Mouse (Mus musculus) adrenal gland, adult 18-20 months (tissue): ENCODE measurements around the gene Ston1. TPM values are rescaled to one million over a fixed set of nuclear protein-coding genes. Genes with fewer than 3 reads are reported as not detected.

Experiments used
- DNase-seq, 2 experiments: peaks; one replicate each; pipeline ENCODE4 v3.0.0; 2021 to 2022; ENCODE audit warnings: low spot score in 2 of 2
- long read RNA-seq, 2 experiments: library from polyadenylated mRNA; stranded (forward); transcript quantifications; one replicate each; pipeline ENCODE4 v2.0.0; 2021
- total RNA-seq, 2 experiments: library from RNA; stranded (reverse); gene quantifications; 1 replicate in 1 of 2; 2 replicates in 1 of 2; pipeline ENCODE4 v1.2.3; 2021

The Ston1 gene
- 10 to 100 TPM; 28.3 to 32.3 TPM for total RNA-seq
- long read RNA-seq, experiment 1, partial matches to known transcripts: 0 of 1 reads
- long read RNA-seq, experiment 1, other reads (novel, unspliced or antisense): 1 of 1 reads
- long read RNA-seq, experiment 2, partial matches to known transcripts: 1 of 2 reads
- long read RNA-seq, experiment 2, other reads (novel, unspliced or antisense): 1 of 2 reads

DNA sequence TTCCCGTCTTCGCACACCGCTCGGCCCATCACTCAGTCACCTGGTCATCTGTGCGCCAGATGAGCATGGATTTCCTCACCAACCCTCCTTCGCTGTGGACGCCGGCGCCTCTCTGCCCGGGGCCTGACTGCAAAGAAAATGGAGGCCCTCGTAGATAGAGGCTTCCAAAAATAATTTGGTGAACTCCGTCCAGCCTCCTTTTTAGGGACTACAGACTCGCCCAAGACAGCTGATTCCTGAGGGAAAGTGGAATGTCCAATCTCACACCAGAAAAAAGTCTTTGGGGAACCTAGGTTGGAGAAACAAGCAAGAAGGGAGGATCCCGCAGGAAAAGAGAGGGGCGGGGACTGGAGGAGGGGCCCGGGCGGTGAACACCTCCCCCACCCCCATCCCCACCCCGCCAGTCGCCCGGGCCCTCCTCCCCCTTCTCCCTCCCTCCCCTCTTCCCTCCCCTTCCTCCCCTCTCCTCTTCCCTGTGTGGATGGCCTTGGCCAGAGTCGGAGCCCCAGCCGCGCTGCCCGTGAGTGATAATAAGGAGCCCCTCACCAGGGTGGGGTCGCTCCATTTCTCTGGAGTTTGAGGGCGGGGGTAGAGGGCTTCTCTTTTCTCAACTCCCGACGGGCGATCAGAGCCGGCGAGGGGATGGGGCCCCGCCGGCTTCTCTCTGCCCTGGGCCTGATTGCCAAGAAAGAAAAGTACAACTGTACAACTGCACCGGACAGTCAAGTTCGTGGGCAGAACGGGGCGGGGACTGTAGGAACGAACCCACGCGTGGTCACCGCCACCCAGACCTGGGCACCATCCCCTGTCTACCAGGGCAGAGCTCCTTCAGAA, at the start of gene Ston1:
Gene Ston1 (plus strand): TSS at position 463 of the 834 bp plus-strand sequence.
- DNase-seq: peak; percentile 66 to 73

DNA sequence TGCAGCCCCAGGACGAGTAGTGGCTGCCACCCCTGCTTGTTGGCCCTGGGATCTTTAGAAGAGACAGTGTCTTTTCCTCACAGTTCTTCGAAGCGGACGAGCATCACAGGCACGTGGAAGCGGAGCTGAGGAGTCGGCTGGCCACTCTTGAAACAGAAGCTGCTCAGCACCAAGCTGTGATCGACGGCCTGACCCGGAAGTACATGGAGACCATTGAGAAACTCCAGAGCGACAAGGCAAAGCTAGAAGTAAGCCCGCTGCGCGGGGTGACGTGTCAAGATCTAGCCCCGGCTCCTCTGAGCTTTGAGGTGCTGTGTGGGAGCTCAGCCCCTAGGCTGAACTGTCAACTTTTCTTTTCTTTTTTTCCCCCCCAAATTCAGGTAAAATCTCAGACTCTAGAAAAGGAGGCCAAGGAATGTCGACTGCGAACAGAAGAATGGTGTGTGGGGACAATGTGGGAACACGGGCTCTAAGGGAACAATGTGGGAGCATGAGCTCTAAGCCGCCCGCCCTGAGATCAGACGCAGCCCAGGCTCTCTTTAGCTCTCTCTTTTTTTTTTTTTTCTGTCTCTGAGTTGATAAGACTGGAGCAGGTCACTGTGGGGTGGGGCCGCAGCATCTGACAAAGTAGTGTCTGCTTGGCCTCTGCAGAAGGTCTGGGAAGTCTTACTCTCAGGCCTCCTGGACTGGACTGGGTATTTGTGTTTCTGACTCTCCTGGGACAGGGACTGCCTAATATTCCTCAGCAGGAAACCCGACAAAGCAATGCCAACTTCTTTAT, 47.9 kb upstream of the Ston1 start:
- DNase-seq: no peak

DNA sequence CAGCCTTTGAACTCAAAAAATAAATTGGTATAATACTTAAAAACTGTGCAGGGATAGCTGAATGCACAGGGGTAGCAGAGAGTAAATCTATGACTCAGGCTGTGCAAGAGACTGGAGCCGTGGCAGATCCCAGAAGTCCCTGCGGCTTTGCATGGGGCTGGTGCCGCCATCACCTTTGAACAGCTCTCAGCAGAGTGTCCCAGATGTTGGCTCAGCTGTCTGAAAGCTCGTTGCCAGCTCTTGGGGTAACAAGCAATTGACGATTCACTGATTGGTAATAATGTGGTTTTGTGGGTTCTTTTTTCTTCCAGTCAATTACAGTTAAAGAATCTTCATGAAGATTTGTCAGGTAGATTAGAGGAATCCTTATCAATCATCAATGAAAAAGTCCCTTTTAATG, 47.1 kb upstream of the Ston1 start:
- DNase-seq: no peak

DNA sequence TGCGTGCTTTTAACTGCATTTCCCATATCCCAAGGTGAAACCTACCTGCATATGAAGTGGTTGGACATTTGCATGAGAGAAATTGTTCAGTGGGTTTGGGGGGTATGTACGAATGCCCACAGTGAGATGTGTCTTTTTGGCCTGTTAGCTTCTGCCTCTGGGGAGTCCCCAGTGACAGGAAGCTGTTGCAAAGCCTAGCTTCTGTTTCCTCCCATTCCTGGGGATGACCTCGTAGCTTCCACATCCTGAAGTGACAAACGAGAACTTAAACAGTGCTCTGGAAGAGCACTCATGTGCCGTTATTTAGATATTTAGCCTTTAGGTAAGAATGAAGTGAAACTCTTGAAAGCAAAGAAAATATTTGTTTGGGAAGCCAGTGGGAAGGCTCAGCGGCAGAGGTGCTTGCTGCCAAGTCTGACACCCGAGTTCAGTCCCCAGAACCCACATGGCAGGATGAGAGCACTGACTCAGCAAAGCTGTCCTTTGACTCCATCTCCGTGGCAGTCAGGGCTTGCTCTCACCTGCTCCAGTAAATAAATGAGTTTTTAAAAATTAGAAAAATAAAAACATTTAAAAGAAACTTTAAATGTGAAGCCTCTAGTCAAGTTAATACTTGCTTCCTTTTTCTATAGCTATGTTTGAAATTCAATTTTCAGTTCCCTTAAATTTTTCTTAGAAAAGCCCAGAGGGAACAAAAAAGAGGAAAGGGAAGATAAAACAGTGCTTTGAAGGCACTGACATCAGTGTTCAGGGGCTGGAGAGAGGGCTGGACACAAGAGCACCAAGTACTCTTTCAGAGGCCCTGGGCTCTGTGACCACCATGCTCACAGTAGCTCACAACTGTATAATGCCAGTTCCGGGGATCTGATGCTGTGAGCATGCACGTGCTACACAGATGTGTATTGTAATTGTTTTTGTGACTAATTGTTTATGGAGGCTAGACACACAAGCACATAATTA, 46.2 kb upstream of the Ston1 start:
- no peak for DNase-seq

DNA sequence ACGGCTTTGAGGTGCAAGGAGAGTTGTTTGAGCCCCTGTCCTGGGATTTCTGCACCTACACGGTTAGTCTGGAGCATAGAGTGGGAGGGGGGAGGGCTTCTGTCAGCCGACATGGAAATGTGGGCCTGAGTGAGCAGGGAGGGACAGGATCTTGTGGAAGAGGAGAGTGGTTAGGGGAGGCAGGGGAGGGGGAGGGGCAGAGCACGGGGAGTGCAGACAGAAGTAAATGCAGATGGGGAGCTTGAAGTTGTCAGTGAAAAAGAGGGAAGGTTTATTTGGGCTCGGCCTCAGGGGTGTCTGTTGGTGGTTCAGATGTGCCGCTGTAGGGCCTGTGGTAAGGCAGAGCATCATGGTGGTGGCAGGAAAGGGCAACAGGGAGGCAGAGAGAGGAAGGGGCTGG, 44.9 kb upstream of the Ston1 start:
- no peak for DNase-seq

DNA sequence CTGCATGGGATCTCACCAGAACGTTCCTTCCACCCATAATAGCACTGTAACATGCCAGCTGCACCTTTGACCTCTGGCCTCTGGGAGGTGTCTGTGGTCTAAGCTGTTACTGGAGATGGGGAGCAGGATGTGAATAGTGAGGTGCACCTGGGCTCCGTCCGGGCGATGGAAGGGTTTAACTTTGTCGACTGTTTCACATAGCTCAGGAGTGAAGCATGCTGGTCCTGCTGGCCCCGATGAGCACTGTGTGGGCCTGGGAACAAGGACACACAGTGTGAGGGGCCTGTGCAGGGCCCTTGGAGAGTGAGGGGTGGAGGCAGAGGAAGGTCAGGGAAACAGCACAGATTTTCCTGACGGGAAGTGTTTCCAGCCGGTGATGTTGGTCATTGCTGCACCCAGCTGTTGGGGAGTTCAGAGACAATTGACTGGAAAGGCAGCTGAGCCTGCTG, 44.5 kb upstream of the Ston1 start:
- no peak for DNase-seq

DNA sequence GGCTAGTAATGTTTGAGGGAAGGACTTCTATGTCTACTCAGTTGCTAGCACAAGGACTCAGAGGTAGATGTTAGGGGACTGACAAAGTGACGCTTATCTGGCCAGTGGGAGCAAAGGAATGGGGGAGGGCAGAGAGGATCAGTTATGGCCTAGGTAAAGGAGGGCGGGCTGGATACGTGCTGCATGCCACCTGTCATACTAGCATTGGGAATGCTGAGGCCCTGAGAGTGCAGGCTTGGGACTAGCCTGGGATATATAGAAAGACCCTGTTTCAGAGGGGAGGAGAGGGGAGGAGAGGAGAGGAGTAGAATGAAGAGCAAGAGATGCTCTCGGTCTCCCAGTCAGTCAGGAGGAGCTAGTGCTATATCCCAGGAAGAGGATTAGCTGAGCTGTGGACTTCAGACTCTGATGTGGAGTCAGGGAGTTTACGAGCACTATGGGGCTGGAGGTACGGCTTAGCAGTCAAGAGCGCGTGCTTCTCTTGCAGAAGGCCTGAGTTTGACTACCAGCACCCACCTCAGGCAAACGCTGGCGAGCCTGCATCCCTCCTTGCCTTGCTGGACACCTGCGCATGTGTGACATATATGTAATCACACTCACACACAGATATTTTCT, 43.9 kb upstream of the Ston1 start:
- DNase-seq: no peak

DNA sequence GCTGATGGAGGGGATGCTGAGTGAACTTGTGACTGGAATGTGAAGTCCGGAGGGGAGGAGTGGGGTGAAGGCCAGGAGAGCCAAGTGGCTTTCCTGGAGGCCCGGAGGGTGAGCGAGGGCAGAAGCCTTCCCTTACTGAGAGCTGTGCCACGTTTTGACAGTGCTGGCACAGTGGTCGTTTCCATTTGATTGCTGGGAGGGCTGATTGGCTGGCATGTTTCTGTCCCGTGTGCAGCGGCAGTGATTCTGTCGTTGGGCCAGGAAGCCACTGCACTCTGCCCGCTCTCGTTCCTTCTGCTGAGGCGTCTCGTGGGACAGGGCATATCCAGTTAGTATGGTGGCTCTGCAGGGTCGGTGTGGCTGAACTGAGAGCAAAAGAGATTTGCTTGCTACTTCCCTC, 41.3 kb upstream of the Ston1 start:
- DNase-seq: no peak

DNA sequence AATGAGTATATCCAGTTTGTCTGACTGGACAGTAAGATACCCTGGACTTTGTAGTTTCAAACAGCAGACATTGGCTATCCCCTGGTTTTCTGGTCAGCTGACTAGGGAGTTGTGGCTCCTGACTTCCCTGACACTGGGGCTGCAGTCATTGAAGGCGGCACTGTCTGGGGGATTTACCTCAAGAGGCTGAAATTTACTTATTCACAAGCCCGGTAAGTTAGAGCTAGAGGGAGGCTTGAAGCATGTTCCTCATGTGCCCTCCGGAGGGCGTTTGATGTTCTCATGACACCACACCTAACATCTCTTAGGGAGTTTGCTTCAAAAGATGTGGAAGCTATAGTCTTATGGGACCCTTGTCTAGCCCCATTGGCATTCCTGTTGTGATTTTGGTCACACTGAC, 40.8 kb upstream of the Ston1 start:
- DNase-seq: no peak

DNA sequence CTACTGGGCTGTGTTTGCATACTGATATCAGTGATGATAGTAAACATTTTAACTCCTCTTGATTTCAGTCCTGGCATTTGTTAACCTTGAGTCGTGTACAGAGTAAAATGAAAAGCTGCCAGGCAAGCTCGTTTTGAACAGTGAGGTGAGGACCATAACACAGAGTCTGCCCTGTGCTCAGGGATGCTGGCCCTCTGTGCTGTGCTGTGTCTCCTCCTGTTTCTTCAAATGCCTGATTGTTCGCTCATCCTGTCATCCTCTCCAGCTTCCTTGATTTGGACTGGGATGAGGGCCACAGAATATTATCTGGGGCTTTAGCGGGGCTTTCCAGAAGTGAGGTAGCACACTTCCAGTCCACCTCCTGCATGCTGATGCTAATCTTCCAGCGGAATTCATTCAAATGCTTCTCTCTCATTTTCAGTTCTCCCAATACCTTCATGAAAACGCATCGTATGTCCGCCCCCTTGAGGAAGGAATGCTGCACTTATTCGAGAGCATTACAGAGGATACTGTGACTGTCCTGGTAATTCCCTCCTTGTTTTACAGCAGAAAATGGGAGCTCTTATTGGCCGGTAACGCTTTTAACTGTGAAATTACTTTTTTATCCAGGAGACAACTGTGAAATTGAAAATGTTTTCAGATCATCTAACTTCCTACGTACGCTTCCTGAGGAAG, 39.2 kb upstream of the Ston1 start:
- DNase-seq: peak; percentile 69 to 72

DNA sequence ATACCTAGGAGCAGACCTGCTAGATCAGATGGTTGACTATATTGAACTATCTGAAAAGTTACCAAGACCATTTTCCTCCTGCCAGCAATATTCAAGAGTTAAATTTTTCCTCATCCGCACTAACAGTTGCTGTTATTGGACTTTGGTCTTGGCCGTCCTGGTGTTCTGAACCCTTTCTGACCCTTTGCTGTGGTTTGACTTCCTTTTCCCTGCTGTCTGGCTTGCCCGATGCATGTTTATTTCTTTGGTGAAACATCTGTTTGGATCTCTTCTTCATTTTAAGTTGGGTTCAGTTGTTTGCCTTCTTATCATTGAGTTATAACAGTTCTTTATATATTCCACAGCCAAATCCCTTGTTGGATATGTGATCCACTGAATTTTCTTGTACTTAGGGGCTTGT, 33.9 kb upstream of the Ston1 start:
- DNase-seq: no peak

DNA sequence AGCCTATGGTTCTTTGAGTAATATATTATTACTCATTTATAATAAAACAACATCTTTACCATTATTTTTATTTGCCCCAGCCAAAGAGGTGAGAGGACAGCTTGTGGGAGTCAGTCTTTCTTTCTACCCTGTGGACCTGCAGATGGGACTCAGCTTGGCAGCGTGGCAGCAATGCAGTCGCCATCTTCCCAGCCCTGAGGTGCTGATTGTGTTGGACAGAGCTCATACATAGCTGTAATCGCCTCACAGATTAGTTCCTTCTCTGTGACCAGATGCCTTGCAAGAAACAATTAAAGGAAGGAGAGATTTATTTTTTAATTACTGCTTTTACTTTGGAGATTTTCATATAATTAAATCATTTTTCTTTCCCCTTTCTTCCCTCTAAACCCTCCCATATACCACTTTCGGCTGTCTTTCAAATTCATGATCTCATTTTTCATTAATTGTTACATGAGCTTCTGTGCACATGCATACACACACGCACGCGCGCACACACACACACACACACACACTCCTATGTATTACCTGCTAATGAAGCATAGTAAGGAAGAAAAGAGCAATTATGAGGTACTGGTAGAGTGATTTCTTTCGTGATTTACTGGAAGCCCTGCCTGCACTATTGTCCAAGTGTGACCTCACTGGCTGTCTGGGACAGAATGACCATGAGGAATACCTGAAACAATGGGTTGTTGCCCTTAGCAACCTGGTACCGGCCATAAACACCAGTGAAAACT, 27.5 kb upstream of the Ston1 start:
- DNase-seq: no peak

DNA sequence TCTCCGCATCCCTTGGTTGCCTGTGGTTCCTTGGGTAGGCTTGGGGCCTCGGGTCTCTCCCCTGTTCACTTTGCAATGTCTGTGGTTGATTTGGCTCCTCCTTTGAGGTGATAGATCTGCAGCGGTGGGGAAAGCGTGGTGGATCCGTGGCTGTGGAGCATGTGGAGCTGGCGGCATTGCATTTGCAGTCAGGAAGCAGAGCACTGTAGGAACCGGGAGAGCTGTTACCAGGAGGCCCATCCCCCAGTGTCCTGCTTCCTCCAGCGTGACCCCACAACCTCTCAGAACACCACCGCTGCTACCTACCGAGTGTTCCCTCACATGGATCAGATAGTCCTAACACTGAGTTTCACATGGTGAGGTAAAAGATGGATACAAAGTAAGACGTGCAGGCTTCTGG, 26.7 kb upstream of the Ston1 start:
- no peak for DNase-seq

DNA sequence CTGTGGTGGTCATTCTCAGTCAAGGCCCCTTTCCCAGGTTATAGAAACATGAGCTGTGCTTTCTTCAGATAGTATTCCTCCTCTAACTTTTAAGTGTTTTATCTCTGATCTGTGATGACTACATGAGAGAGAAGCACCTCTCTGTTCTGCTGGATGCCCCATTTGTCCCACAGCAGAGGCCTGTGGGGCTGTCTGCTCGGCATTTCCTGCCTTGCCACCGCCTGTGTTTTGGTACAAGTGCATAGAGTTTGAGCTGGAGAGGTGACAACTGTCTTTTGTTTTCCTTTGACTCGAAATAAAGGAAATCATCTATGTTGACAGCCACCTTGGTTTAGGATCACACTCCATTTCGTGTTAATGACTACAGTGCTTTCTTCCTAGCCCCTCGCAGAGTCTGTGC, 22.7 kb upstream of the Ston1 start:
- DNase-seq: no peak

DNA sequence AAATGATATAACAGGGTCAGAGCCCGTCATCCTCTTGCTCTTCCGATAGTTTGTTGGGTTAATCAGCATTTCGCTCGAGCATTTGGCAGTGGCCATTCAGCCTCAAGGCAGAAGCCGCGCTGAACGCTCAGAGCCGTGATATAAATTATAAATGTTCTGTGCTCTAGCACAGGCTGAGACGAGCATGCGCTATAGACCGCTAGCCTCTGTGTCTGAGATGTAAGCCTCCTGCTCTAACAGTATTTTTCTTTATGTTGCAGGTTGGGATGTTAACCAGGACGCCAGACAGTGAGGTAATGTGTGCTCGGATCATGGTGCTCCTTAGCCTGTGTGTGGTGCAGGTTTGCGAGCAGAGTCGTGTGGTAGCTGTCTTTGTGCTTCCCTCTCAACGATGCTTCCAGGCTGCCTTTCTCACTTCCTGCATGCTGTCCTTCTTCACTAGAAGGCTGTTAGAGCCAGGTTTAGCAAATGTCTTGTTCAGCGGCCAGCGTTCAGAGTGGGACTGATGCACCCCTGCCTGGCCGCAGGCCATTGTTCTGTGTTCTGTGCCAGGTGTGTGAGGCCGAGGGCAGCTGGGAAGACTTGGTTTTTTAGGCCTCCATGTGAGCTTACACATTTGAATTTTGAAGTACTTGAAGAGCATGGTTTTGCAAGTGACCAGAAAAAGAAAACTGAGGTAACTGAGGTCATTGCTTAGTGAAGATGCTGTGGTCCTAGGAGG, 18.8 kb upstream of the Ston1 start:
- no peak for DNase-seq

DNA sequence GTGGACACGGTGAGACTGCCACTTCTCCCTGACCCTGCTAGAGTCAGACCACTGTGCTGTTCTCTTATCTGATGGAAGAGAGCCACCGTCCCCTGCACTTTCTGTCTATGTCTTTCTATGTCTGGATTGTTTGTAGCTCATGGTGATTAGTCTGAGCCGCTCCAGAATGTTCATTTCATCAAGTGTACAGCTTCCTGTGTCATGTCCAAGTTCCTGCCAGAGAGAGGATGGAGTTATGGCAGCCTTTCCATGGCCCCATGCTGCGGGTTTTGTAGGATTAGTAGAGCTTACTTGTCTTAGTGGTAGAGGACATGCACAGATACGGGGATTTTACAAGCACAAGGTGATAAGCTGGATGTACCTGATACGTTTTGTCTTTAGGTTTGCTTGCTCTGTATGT, 16.9 kb upstream of the Ston1 start:
- no peak for DNase-seq

DNA sequence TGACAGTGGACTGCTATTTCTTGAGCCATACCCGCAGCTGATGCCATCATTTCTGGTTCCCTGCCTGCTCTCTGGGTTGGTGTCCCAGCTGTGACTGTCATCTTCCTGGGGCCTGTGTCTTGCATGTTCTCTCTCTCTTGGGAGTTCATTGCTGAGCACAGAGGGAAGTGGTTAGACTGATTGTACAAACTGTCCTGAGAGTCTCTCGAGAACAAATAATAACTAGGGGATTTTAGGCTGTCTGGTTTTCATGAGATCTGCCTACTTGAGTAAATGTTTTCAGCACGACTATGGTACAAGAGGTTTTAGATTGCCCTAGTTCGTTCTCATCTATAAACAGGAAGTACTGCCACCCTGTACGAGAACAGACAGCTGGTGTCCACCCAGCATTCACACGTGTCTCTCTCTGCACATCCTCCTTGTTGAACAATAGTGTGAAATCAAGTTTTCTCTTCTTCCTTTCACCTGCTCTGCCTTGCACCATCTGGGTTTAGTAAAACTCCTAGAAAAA, 15.9 kb upstream of the Ston1 start:
- DNase-seq: no peak

DNA sequence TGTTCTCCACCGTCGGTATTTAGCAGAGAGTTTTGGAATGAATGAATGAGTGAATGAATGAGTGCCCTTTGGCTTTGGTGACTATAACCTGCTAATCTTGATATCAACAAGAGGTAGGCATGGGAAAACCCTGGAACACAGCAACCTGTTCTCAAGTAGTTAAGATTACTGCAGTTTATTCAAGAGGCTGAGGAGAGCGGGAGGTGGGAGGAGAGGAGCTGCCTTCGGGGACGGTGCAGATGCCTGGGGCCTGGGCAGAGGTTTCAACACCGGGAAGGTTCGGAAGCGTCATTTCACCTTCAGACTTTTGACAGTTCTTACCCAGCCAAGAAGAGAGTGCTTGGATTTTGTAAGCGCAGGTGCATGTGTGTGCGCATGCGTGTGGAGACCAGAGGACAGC, 14.5 kb upstream of the Ston1 start:
- no peak for DNase-seq
